Mouse (Mus musculus) limb, embryonic 14.5 days (tissue): ENCODE data around the gene Zcchc4. TPM values are rescaled to one million over a fixed set of nuclear protein-coding genes. Genes with fewer than 3 reads are reported as not detected.

Experiments
- ATAC-seq: fragments of 200-750 bp; cut with Nextera tagmentation; 2 replicates; pipeline ENCODE4 v1.8.0; 2017; ENCODE audit warnings: low read depth, moderate number of reproducible peaks, moderate TSS enrichment; ENCODE audit not compliant: low FRiP score
- DNase-seq: peaks from one replicate; pipeline ENCODE4 v3.0.0-alpha.2; 2015; ENCODE audit warnings: low spot score
- H3K27ac ChIP-seq: fragments of 300-500 bp; sonication (generic); replicated peaks from 2 replicates; pipeline ENCODE4 v1.5.1; 2014; ENCODE audit warnings: low read depth, mild to moderate bottlenecking, low read length, moderate library complexity, mixed read lengths
- H3K27me3 ChIP-seq: fragments of 300-500 bp; sonication (generic); 2 replicates; pipeline ENCODE4 v1.6.1; 2014; ENCODE audit warnings: low read length, mixed read lengths; ENCODE audit not compliant: control insufficient read depth, insufficient read depth
- H3K36me3 ChIP-seq: fragments of 300-500 bp; sonication (generic); 2 replicates; pipeline ENCODE4 v1.6.1; 2014; ENCODE audit warnings: mild to moderate bottlenecking, low read length, moderate library complexity, mixed read lengths; ENCODE audit not compliant: control insufficient read depth, insufficient read depth
- H3K4me1 ChIP-seq: fragments of 300-500 bp; sonication (generic); 2 replicates; pipeline ENCODE4 v1.6.1; 2014; ENCODE audit warnings: antibody characterized with exemption, low read length, mixed read lengths; ENCODE audit not compliant: control insufficient read depth, insufficient read depth
- H3K4me2 ChIP-seq: fragments of 300-500 bp; sonication (generic); replicated peaks from 2 replicates; pipeline ENCODE4 v1.6.1; 2014; ENCODE audit warnings: low read depth, mild to moderate bottlenecking, low read length, moderate library complexity; ENCODE audit not compliant: severe bottlenecking
- H3K4me3 ChIP-seq: fragments of 300-500 bp; sonication (generic); replicated peaks from 2 replicates; pipeline ENCODE4 v1.5.1; 2014; ENCODE audit warnings: low read length
- H3K9ac ChIP-seq: fragments of 300-500 bp; sonication (generic); 2 replicates; pipeline ENCODE4 v1.6.1; 2014; ENCODE audit warnings: mild to moderate bottlenecking, low read depth, low read length, moderate library complexity; ENCODE audit not compliant: severe bottlenecking
- H3K9me3 ChIP-seq: fragments of 300-500 bp; sonication (generic); 2 replicates; pipeline ENCODE4 v1.6.1; 2016; ENCODE audit warnings: low read length; ENCODE audit not compliant: control insufficient read depth
- POLR2A ChIP-seq: fragments of 200-500 bp; IDR thresholded peaks from 2 replicates; pipeline ENCODE4 v1.8.0; 2012; ENCODE audit warnings: inconsistent platforms, mild to moderate bottlenecking, moderate library complexity, borderline replicate concordance; ENCODE audit not compliant: insufficient read depth, insufficient read length; ENCODE audit errors: extremely low read depth
- WGBS: fragments of 180-500 bp; shearing (Covaris S2); extraction: QIAGEN DNeasy Blood & Tissue Kit; methylation state at CpG from one replicate; pipeline ENCODE4 v1.1.7; 2014; 5-methylcytosine and 5-hydroxymethylcytosine counted together
- polyA plus RNA-seq, 2 experiments: library from polyadenylated mRNA; depleted of rRNA in 1 of 2; stranded (reverse) in 1 of 2; unstranded in 1 of 2; fragments of >200 nt; fragmentation: Nextera tagmentation in 1 of 2; extraction: Ambion mirVana in 1 of 2; gene quantifications; 2 replicates each; pipeline versions ENCODE4 v1.2.1 to v1.2.3; 2012 to 2014

The Zcchc4 gene
- polyA plus RNA-seq, 2 experiments, result 12.0 to 22.5 TPM

DNA sequence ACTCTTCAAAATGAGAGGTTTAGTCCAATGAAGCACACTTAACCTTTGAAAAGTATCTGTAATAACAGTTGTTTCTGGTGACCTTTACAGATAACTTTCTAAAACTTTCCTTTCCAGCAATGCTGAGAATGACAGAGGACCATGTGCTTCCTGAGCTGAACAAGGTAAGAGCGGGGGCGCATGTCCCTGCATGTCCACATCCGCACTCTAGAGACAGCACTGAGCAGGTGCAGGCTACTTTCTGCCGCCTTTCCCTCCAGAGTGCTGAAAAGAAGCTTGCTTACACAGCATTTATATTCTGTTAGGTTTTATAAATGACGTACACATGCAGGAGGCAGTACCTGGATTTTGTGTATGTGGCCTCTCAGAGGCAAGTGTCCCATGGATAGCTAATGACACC, 80.5 kb downstream of the Zcchc4 start:
- 82% methylated on average over 5 of the region's 5 CpGs for WGBS
- H3K9me3 ChIP-seq, result no peaks in the 10 kb centered on the region
- H3K36me3 ChIP-seq, result peaks cover 82% of the 10 kb centered on the region
- no peak overlapping the region for H3K27ac ChIP-seq
- no peak overlapping the region for H3K4me2 ChIP-seq
- no peaks in the 10 kb centered on the region for H3K27me3 ChIP-seq
- H3K4me3 ChIP-seq, result no peak overlapping the region
- H3K4me1 ChIP-seq, result no peaks in the 10 kb centered on the region
- DNase-seq (no peak), ATAC-seq (no peak)
- H3K9ac ChIP-seq, result no peak overlapping the region
- TF ChIP-seq POLR2A, result no peak

DNA sequence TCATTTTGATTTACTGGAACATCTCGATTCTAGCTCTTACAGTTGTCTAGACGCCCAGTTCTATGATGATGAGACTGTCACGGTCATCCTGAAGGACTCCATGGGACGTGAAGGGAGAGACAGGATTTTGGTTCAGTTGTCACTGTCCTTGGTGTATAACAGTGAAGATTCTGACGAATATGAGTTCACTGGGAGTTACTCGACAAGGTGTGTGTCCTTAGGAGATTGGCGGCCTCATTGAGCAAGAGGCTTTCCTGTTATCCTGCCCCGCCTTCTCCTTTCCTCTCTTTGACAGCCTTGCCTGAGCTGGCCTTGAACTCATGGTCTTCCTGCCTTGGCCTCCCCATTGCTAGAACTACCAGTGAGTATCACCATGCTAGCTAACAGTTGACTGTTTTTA, 89.2 kb downstream of the Zcchc4 start:
- Histone ChIP-seq H3K4me2 (no peak overlapping the region), H3K27ac (no peak overlapping the region), H3K9ac (no peak overlapping the region), H3K4me1 (peaks cover 3% of the 10 kb centered on the region; the same call in 1 of the 2 replicates), H3K27me3 (no peaks in the 10 kb centered on the region), H3K9me3 (no peaks in the 10 kb centered on the region), H3K4me3 (no peak overlapping the region), H3K36me3 (peaks cover 89% of the 10 kb centered on the region)
- WGBS, result 90% methylated on average over 8 of the region's 8 CpGs
- DNase-seq (no peak), ATAC-seq (no peak)
- no peak for TF ChIP-seq POLR2A

DNA sequence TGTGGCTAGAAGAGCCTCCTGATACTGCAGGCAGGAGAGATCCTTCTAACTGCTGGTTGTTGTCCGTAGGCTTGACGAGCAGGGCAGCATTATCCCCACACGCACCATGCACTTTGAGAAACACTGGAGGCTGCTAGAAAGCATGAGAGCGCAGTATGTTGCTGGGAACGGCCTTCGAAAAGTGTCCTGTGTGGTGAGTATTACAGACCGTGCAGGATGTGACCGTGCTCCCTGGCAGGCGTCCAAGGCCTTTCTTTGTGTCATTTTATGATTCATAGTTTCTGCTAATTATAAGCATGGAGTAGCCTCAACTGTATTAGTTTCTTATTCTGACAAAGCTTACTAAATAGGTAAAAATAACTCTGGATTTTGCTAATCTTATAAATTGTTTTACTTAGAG, 90.6 kb downstream of the Zcchc4 start:
- WGBS, result 73% methylated on average over 9 of the region's 9 CpGs
- H3K9me3 ChIP-seq, result no peaks in the 10 kb centered on the region
- no peak for TF ChIP-seq POLR2A
- DNase-seq (peak; percentile 36), ATAC-seq (no peak)
- H3K4me3 ChIP-seq, result no peak overlapping the region
- H3K27me3 ChIP-seq, result no peaks in the 10 kb centered on the region
- H3K36me3 ChIP-seq, result peaks cover 78% of the 10 kb centered on the region
- no peak overlapping the region for H3K9ac ChIP-seq
- H3K4me1 ChIP-seq, result peaks cover 3% of the 10 kb centered on the region; the same call in 1 of the 2 replicates
- no peak overlapping the region for H3K27ac ChIP-seq
- H3K4me2 ChIP-seq, result no peak overlapping the region

DNA sequence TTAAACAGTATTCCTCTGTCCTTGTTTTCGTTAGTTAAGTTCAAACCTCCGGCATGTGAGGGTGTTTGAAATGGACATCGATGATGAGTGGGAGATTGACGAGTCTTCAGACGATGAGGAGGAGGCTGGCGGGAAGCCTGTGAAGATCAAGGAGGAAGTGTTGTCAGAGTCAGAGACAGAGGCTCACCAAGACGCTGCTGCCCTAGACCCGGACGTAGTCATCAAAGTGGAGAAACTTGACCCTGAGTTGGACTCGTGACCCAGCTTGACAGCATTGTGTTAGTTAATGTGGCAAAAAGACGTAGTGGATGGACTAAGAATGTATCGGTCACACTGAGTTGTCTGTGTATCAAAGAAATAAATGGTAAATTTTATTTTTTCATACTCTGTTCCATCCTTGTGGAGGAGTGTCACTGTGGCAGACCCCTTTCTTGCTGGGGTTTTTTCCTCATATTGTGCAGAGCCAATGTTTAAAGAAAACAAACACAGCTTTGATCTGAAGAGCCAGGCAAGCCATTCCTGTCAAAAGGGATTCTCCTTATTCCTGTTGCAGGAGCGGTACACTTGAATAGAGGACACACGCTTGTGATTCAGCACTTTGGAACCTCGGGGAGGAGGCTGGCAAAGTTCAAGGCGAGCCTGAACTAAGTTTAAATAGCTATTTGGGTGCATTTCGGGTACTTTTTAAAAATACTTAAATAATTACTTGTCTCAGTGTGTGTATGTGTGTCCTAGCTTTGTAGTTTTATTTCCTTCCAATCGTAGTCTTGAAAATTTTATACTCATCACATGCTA, 91.3 kb downstream of the Zcchc4 start:
- Histone ChIP-seq H3K36me3 (peaks cover 70% of the 10 kb centered on the region), H3K9me3 (no peaks in the 10 kb centered on the region), H3K27me3 (no peaks in the 10 kb centered on the region), H3K27ac (no peak overlapping the region), H3K4me3 (no peak overlapping the region), H3K4me1 (peaks cover 3% of the 10 kb centered on the region; the same call in 1 of the 2 replicates), H3K9ac (no peak overlapping the region), H3K4me2 (no peak overlapping the region)
- WGBS, result 89% methylated on average over 18 of the region's 18 CpGs
- DNase-seq (no peak), ATAC-seq (no peak)
- no peak for TF ChIP-seq POLR2A

DNA sequence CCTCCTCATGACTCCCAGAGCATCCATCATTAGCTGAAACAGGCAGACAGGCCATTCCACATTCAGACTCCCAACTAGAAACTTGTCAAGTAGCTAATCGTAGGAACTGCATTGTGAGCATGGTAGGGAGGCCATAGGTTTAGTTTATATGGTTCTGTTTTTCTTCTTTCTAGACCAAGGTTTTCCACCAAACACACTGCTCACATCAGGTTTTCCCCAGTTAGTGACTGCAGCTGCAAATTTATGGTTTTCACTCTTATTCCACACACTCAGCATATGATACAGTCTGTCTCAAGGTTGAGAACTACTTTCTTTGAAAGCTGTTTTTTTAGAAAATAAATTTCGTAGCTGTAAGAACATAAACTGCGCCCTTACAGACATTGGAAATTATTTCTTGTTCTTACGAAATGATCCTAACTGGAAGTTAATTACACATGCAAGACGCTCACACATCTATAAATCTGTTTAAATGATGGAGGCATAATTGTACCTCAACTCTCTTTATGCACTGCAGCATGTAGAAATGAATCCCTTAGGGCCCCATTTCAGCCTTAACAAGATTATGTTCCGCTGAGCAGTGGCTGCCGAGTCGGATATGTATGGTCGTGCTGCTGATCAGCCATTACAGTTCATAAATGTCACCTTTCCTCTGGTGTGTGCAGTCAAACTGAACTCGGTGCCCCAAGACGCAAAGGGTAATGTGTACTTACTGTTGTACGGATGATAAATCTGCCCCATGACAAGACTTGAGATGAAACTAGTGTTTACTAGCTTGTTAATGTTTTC, 93.9 kb downstream of the Zcchc4 start:
- H3K4me2 ChIP-seq, result no peak overlapping the region
- H3K4me3 ChIP-seq, result no peak overlapping the region
- ATAC-seq (peak; percentile 21; the same call in 1 of the 2 replicates), DNase-seq (peak; percentile 57)
- WGBS, result 34% methylated on average over 12 of the region's 12 CpGs
- H3K27me3 ChIP-seq, result no peaks in the 10 kb centered on the region
- peaks cover 3% of the 10 kb centered on the region; the same call in 1 of the 2 replicates for H3K4me1 ChIP-seq
- no peak overlapping the region for H3K27ac ChIP-seq
- H3K9ac ChIP-seq, result no peak overlapping the region; the same call in 1 of the 2 replicates
- peaks cover 46% of the 10 kb centered on the region for H3K36me3 ChIP-seq
- H3K9me3 ChIP-seq, result no peaks in the 10 kb centered on the region
- TF ChIP-seq POLR2A, result no peak
